Mouse (Mus musculus) cerebellum, adult 9-10 months (tissue): ENCODE measurements around the gene Shq1.

Experiments
- DNase-seq: peaks from one replicate; pipeline ENCODE4 v3.0.0; 2022

The Shq1 gene

GRCm38 (mm10) chr6:100526066-100526465, 144.9 kb downstream of the Shq1 start:
- no peak for DNase-seq

GRCm38 (mm10) chr6:100525496-100525895, 145.5 kb downstream of the Shq1 start:
- no peak for DNase-seq

GRCm38 (mm10) chr6:100522495-100522894, 148.5 kb downstream of the Shq1 start:
- DNase-seq = no peak

- no peak for DNase-seq
These were observed 149.2 kb downstream of the Shq1 start for GRCm38 (mm10) chr6:100521615-100522398.

GRCm38 (mm10) chr6:100520558-100521099, 150.3 kb downstream of the Shq1 start:
- DNase-seq = no peak

- DNase-seq = no peak
These were observed 151.1 kb downstream of the Shq1 start for GRCm38 (mm10) chr6:100519837-100520236.
